In the genomic region with DNA sequence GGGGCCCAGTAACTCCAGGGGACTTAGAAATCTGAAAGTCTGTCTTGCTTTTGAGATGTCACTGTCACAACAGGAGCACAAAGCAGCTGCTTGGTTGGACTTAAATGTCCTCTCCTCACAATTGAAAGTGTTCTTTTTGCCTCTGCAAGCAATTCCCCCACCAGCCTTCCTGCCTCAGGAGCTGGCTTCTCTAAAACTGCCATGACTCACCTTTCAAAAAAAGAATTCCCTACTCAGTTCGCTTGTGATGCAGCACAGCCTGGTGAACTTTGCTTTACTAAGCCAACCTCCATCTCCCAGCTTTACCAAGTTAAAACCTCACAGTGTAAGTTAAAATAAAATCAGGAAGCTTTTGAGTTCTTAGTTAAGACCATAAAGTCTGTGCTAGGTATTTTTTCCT, we compare ENCODE assay signal across 16 mouse cellular contexts.
"Had no signal": no experiment of that assay in that cellular context is flagged by ENCODE, and none has a peak within 500 bp of the region (broad histone marks: within the 10 kb centered on the region; RNA-seq: fewer than 3 reads in every experiment).

No protein-coding gene starts in this region.

- H3K9ac ChIP-seq: liver, embryonic 15.5 days; midbrain, embryonic 12.5 days; stomach, embryonic 15.5 days had no signal

- ATAC-seq: lung, postnatal 0 days had no signal

- H3K9me3 ChIP-seq: liver, embryonic 15.5 days had no signal

- H3K4me2 ChIP-seq: liver, embryonic 11.5 days; liver, embryonic 15.5 days; midbrain, embryonic 12.5 days; stomach, embryonic 15.5 days had no signal

- H3K27ac ChIP-seq: kidney, postnatal 0 days; layer of hippocampus, adult 2 months; limb, embryonic 10.5 days; liver, embryonic 15.5 days; midbrain, embryonic 12.5 days; stomach, embryonic 15.5 days had no signal

- H3K4me1 ChIP-seq: liver, embryonic 15.5 days; stomach, embryonic 15.5 days had no signal

- H3K4me3 ChIP-seq: layer of hippocampus, adult 2 months; limb, embryonic 10.5 days; liver, embryonic 15.5 days; megakaryocyte, embryonic 14.5 days; midbrain, embryonic 12.5 days; stomach, embryonic 15.5 days had no signal

- H3K27me3 ChIP-seq: liver, embryonic 15.5 days; megakaryocyte, embryonic 14.5 days; midbrain, embryonic 12.5 days; stomach, embryonic 15.5 days had no signal

- DNase-seq: kidney, adult 9 months; kidney, postnatal 36 days; lung, adult 2 months; lung, postnatal 36 days; right cerebral cortex, postnatal 4 days; spleen, adult 18-20 months; thymus, postnatal 36 days had no signal
